Mouse (Mus musculus) myocyte (in vitro differentiated cells): ENCODE data around the gene Evi2. TPM values are rescaled to one million over a fixed set of nuclear protein-coding genes. Genes with fewer than 3 reads are reported as not detected.

Experiments
- H3K27me3 ChIP-seq: one replicate; pipeline ENCODE4 v1.6.1; 2011; ENCODE audit not compliant: control insufficient read depth, insufficient read depth, insufficient read length
- H3K36me3 ChIP-seq: one replicate; pipeline ENCODE4 v1.6.1; 2011; ENCODE audit not compliant: control insufficient read depth, insufficient read depth
- H3K4me2 ChIP-seq: one replicate; pipeline ENCODE4 v1.6.1; 2011; ENCODE audit warnings: low read depth, control low read depth
- H3K4me3 ChIP-seq: one replicate; pipeline ENCODE4 v1.5.1; 2011; ENCODE audit warnings: mild to moderate bottlenecking, control low read depth, moderate library complexity
- H3K79me2 ChIP-seq: one replicate; pipeline ENCODE4 v1.6.1; 2011; ENCODE audit not compliant: control insufficient read depth, insufficient read depth
- H3ac ChIP-seq: one replicate; pipeline ENCODE4 v1.6.1; 2011; ENCODE audit not compliant: control insufficient read depth, insufficient read length
- CEBPB ChIP-seq: IDR thresholded peaks from 2 replicates; pipeline ENCODE4 v1.6.1; 2011; ENCODE audit warnings: mild to moderate bottlenecking, moderate library complexity; ENCODE audit not compliant: poor library complexity, insufficient read depth, severe bottlenecking
- E2F4 ChIP-seq: IDR thresholded peaks from one replicate; pipeline ENCODE4 v1.6.1; 2011; ENCODE audit warnings: mild to moderate bottlenecking, control low read depth, moderate library complexity; ENCODE audit not compliant: insufficient read depth
- MAX ChIP-seq: IDR thresholded peaks from one replicate; pipeline ENCODE4 v1.6.1; 2011; ENCODE audit warnings: low read depth, mild to moderate bottlenecking, control low read depth
- MYOD1 ChIP-seq, 3 experiments: IDR thresholded peaks; one replicate each; pipeline ENCODE4 v1.6.1; 2011; ENCODE audit warnings: control low read depth in 2 of 3, low read depth in 2 of 3, mild to moderate bottlenecking in 2 of 3, moderate library complexity in 1 of 3; ENCODE audit not compliant: insufficient read length in 2 of 3, control insufficient read depth in 1 of 3
- MYOG ChIP-seq, 3 experiments: IDR thresholded peaks; one replicate each; pipeline ENCODE4 v1.6.1; 2011; ENCODE audit warnings: control low read depth in 2 of 3, low read depth in 2 of 3, mild to moderate bottlenecking in 2 of 3; ENCODE audit not compliant: insufficient read length in 2 of 3, control insufficient read depth in 1 of 3, insufficient read depth in 1 of 3
- POLR2A ChIP-seq: IDR thresholded peaks from one replicate; pipeline ENCODE4 v1.6.1; 2011; ENCODE audit warnings: low read depth, mild to moderate bottlenecking, control low read depth, moderate library complexity; ENCODE audit not compliant: insufficient read length
- POLR2AphosphoS2 ChIP-seq: IDR thresholded peaks from one replicate; pipeline ENCODE4 v1.6.1; 2011; ENCODE audit warnings: low read depth, control low read depth; ENCODE audit not compliant: insufficient read length
- REST ChIP-seq: IDR thresholded peaks from one replicate; pipeline ENCODE4 v1.6.1; 2011; ENCODE audit warnings: mild to moderate bottlenecking, control low read depth, moderate library complexity; ENCODE audit not compliant: insufficient read depth, insufficient read length
- SRF ChIP-seq: IDR thresholded peaks from one replicate; pipeline ENCODE4 v1.6.1; 2011; ENCODE audit warnings: low read depth; ENCODE audit not compliant: control insufficient read depth, insufficient read length
- TCF12 ChIP-seq: IDR thresholded peaks from one replicate; pipeline ENCODE4 v1.6.1; 2011; ENCODE audit warnings: mild to moderate bottlenecking, control low read depth; ENCODE audit not compliant: poor library complexity, insufficient read depth, severe bottlenecking
- TCF3 ChIP-seq: IDR thresholded peaks from one replicate; pipeline ENCODE4 v1.6.1; 2011; ENCODE audit warnings: low read depth, control low read depth; ENCODE audit not compliant: insufficient read length
- USF1 ChIP-seq: IDR thresholded peaks from one replicate; pipeline ENCODE4 v1.6.1; 2011; ENCODE audit warnings: low read depth, mild to moderate bottlenecking, control low read depth, moderate library complexity
- polyA plus RNA-seq: library from polyadenylated mRNA; unstranded; fragments of >200 nt; fragmentation: generic; extraction: Trizol; gene quantifications from one replicate; pipeline ENCODE4 v1.2.1, GENCODE M21; 2012; ENCODE audit warnings: missing spikeins

Evi2 gene
- polyA plus RNA-seq, 1 experiment, result 0.06 TPM

- no peak overlapping the region for H3K4me3 ChIP-seq
- H3K79me2 ChIP-seq, result no peaks in the 10 kb centered on the region
- peaks cover 28% of the 10 kb centered on the region for H3K36me3 ChIP-seq
- no peak overlapping the region for H3ac ChIP-seq
- TF ChIP-seq REST, result no peak
- no peak for TF ChIP-seq MYOD1 (IDR thresholded peaks at IDR 0.05; ENCODE audit: control insufficient read depth in 1 of 3, insufficient read length in 2 of 3, low read depth in 2 of 3)
- no peak for TF ChIP-seq MAX
- no peak overlapping the region for H3K4me2 ChIP-seq
- H3K27me3 ChIP-seq, result no peaks in the 10 kb centered on the region
These were observed 46.4 kb downstream of the Evi2 start for GRCm38 (mm10) chr11:79483876-79484528.

- Histone ChIP-seq H3K27me3 (no peaks in the 10 kb centered on the region), H3K79me2 (no peaks in the 10 kb centered on the region), H3ac (no peak overlapping the region), H3K4me3 (no peak overlapping the region), H3K4me2 (no peak overlapping the region), H3K36me3 (peaks cover 30% of the 10 kb centered on the region)
- TF ChIP-seq POLR2AphosphoS2 (no peak), SRF (no peak), POLR2A (no peak), MYOD1 (IDR thresholded peaks at IDR 0.05; ENCODE audit: control insufficient read depth in 1 of 3, insufficient read length in 2 of 3, low read depth in 2 of 3) (no peak), MAX (no peak), USF1 (no peak), E2F4 (no peak), CEBPB (no peak), TCF3 (no peak), TCF12 (no peak), REST (no peak), MYOG (IDR thresholded peaks at IDR 0.05; ENCODE audit: control insufficient read depth in 1 of 3, insufficient read depth in 1 of 3, insufficient read length in 2 of 3, low read depth in 2 of 3) (no peak)
These were observed 47.0 kb downstream of the Evi2 start for GRCm38 (mm10) chr11:79483392-79483791.

- Histone ChIP-seq H3ac (no peak overlapping the region), H3K27me3 (no peaks in the 10 kb centered on the region), H3K4me3 (no peak overlapping the region), H3K4me2 (no peak overlapping the region), H3K36me3 (peaks cover 48% of the 10 kb centered on the region), H3K79me2 (no peaks in the 10 kb centered on the region)
- no peak for TF ChIP-seq TCF3
- TF ChIP-seq MYOD1 (IDR thresholded peaks at IDR 0.05; ENCODE audit: control insufficient read depth in 1 of 3, insufficient read length in 2 of 3, low read depth in 2 of 3), result no peak
- no peak for TF ChIP-seq TCF12
- TF ChIP-seq SRF, result no peak
- TF ChIP-seq POLR2AphosphoS2, result no peak
- TF ChIP-seq CEBPB, result no peak
- TF ChIP-seq USF1, result no peak
- no peak for TF ChIP-seq MAX
- no peak for TF ChIP-seq E2F4
- no peak for TF ChIP-seq POLR2A
- TF ChIP-seq REST, result no peak
- no peak for TF ChIP-seq MYOG (IDR thresholded peaks at IDR 0.05; ENCODE audit: control insufficient read depth in 1 of 3, insufficient read depth in 1 of 3, insufficient read length in 2 of 3, low read depth in 2 of 3)
These were observed 62.3 kb downstream of the Evi2 start for GRCm38 (mm10) chr11:79468097-79468496.

Other genes with a start within 250 kb of the Evi2 start
- gene Gm9964, start 233.7 kb downstream of the Evi2 start, polyA plus RNA-seq, result not detected
- gene Nf1, start 190.9 kb downstream of the Evi2 start, polyA plus RNA-seq, result 8.2 TPM
- 0.05 TPM for gene Omg, start 26.5 kb downstream of the Evi2 start, polyA plus RNA-seq
- gene Evi2b, start 6.8 kb downstream of the Evi2 start, polyA plus RNA-seq, result 0.26 TPM
- gene Evi2a, start within 50 bp of the Evi2 start, polyA plus RNA-seq, result 10.7 TPM
- gene Rab11fip4, start 60.6 kb upstream of the Evi2 start, polyA plus RNA-seq, result 0.04 TPM